Mouse (Mus musculus) R1 (cell line): ENCODE results near the gene Gfpt1.
"Not testable (repeated sequence)": the region's sequence is repeated elsewhere in the genome, so short reads cannot be mapped to it uniquely, and the experiment has no call there.

Experiments
- DNase-seq: peaks from one replicate; pipeline ENCODE4 v3.0.0-alpha.2; 2018; ENCODE audit warnings: low read depth, low spot score

Gene Gfpt1

GRCm38 (mm10) chr6:87042337-87043130 is at the start of gene Gfpt1:
Gene Gfpt1, plus strand, starts transcription at chr6:87042846.
- peak; percentile 94 for DNase-seq

GRCm38 (mm10) chr6:86994254-86994653 is 48.4 kb upstream of the Gfpt1 start:
- DNase-seq, result no peak

- no peak for DNase-seq
These were observed 45.9 kb upstream of the Gfpt1 start for GRCm38 (mm10) chr6:86996629-86997307.

GRCm38 (mm10) chr6:86997360-86997759 is 45.3 kb upstream of the Gfpt1 start:
- DNase-seq, result no peak

GRCm38 (mm10) chr6:87001995-87002394 is 40.7 kb upstream of the Gfpt1 start:
- DNase-seq, result no peak

GRCm38 (mm10) chr6:87002521-87003055 is 40.1 kb upstream of the Gfpt1 start:
- peak; percentile 87 for DNase-seq

GRCm38 (mm10) chr6:87004099-87004498 is 38.5 kb upstream of the Gfpt1 start:
- no peak for DNase-seq

GRCm38 (mm10) chr6:87005577-87005976 is 37.1 kb upstream of the Gfpt1 start:
- no peak for DNase-seq

- DNase-seq, result peak; percentile 45
These were observed 33.8 kb upstream of the Gfpt1 start, which contains the start of gene Nfu1 for GRCm38 (mm10) chr6:87008887-87009286. Gene Nfu1, plus strand, starts transcription at chr6:87009236.

GRCm38 (mm10) chr6:87009692-87010328 is 32.8 kb upstream of the Gfpt1 start:
- peak; percentile 97 for DNase-seq

GRCm38 (mm10) chr6:87016916-87017315 is 25.7 kb upstream of the Gfpt1 start:
- DNase-seq, result peak; percentile 83

GRCm38 (mm10) chr6:87018874-87019273 is 23.8 kb upstream of the Gfpt1 start:
- DNase-seq, result no peak

GRCm38 (mm10) chr6:87021791-87022190 is 20.9 kb upstream of the Gfpt1 start:
- DNase-seq, result peak; percentile 54

GRCm38 (mm10) chr6:87026980-87027379 is 15.7 kb upstream of the Gfpt1 start:
- DNase-seq, result no peak

GRCm38 (mm10) chr6:87028881-87029280 is 13.8 kb upstream of the Gfpt1 start:
- no peak for DNase-seq

- DNase-seq, result not testable (repeated sequence)
These were observed 11.3 kb upstream of the Gfpt1 start for GRCm38 (mm10) chr6:87031310-87031709.

GRCm38 (mm10) chr6:87032401-87032800 is 10.2 kb upstream of the Gfpt1 start:
- DNase-seq, result no peak

GRCm38 (mm10) chr6:87034395-87034794 is 8.3 kb upstream of the Gfpt1 start:
- no peak for DNase-seq

GRCm38 (mm10) chr6:87037826-87038620 is 4.6 kb upstream of the Gfpt1 start:
- no peak for DNase-seq

GRCm38 (mm10) chr6:87039161-87039560 is 3.5 kb upstream of the Gfpt1 start:
- no peak for DNase-seq

GRCm38 (mm10) chr6:87040971-87041370 is 1.7 kb upstream of the Gfpt1 start:
- no peak for DNase-seq
